Mouse (Mus musculus): ENCODE data around the gene Atf7.

GRCm38 (mm10) chr15:102505073-102505769, 120.0 kb downstream of the Atf7 start:
- TF ChIP-seq ZNF384 (IDR thresholded peaks at IDR 0.05; ENCODE audit: low read depth, low read length), result no peak
- TF ChIP-seq MAFK (IDR thresholded peaks at IDR 0.05; ENCODE audit: insufficient read depth, low read depth, low read length), result no peak

All from ES-E14 (cell line).